Mouse (Mus musculus) layer of hippocampus, adult 9-11 months (tissue): ENCODE measurements at regions not wholly inside any gene's neighbourhood (a gene's known extent, or its start where the extent isn't known, plus 50 kb on each side); places are given as distances from the start of the nearest gene placed in this dataset.
A peak's percentile ranks its signal among the peaks of the same experiment; 100 is the strongest.

Experiments used
- DNase-seq: peaks from one replicate; pipeline ENCODE4 v3.0.0; 2022

- DNase-seq: no peak
These were observed 382.5 kb downstream of the Brinp2 start for GRCm38 (mm10) chr1:157973373-157974232.

DNA sequence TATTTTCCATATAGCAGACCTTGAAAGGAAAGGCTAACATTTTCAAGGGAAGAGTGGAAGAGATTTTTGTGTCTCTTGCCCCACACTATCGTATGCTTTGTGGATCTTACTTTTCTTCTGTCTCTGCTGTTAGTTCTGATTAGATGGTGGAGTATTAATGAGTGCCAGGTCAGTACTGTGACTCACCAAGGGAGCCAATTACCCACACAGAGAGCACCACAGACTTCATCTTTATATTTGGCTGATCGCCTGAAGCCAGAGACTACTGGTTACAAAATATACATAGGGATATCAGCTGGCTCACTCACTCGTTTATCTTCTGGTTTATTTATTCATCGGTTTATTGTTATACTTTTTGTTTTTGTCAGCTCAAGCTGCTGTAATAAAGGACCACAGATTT lies 381.5 kb downstream of the Brinp2 start:
- no peak for DNase-seq

GRCm38 (mm10) chr1:158019161-158019560 lies 337.0 kb downstream of the Brinp2 start:
- no peak for DNase-seq

- DNase-seq: no peak
These were observed 316.4 kb downstream of the Brinp2 start for GRCm38 (mm10) chr1:158039756-158040155.

- DNase-seq: peak; percentile 4
These were observed 315.8 kb downstream of the Brinp2 start for GRCm38 (mm10) chr1:158040334-158040733.

GRCm38 (mm10) chr1:158052644-158053043 lies 303.5 kb downstream of the Brinp2 start:
- peak; percentile 6 for DNase-seq

- DNase-seq: no peak
These were observed 301.2 kb downstream of the Brinp2 start for GRCm38 (mm10) chr1:158054961-158055360.

- DNase-seq: no peak
These were observed 299.0 kb downstream of the Brinp2 start for GRCm38 (mm10) chr1:158056994-158057630.

DNA sequence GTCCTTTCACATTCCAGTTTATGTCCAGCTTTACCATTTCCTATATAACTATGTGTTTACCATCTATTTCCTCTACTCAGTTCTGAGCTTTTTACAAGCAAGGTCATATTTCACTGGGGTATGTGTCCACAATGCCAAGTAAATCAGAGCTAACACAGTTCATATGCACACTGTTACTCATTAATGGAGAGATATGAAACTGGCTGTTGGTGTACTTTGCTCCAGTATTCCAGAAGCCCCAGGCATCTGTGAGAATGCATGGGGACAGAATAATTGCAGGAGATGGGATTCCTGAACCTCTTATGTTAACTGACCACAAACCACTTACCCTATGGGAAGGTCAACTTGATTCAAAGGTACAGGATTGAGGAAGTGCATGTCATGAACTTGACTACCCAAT lies 298.3 kb downstream of the Brinp2 start:
- no peak for DNase-seq

DNA sequence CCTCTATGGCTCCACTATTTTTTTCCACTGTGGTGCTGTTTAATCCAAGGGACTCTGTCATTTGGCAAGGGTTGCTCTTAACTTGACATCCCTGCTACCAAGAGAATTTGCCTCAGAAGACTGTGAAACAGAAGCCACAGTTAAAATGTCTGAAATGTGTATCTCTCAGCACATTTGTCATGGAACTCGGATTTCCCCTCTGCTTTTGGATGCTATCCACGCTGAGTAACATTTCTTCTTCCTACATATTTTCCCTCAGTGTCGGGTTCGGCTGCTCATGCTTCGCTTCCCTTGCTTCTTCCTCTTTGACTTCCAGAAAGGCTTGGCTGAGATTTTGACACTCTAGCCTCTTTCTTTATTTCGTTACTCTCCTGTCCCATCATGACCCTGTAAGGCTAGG lies 294.1 kb downstream of the Brinp2 start:
- no peak for DNase-seq

- DNase-seq: no peak
These were observed 273.9 kb downstream of the Brinp2 start for GRCm38 (mm10) chr1:158082181-158082580.

- DNase-seq: no peak
These were observed 270.3 kb downstream of the Brinp2 start for GRCm38 (mm10) chr1:158085856-158086255.

- DNase-seq: peak; percentile 9
These were observed 258.6 kb downstream of the Brinp2 start for GRCm38 (mm10) chr1:158097500-158097899.

- DNase-seq: no peak
These were observed 236.4 kb downstream of the Brinp2 start for GRCm38 (mm10) chr1:158119708-158120107.

DNA sequence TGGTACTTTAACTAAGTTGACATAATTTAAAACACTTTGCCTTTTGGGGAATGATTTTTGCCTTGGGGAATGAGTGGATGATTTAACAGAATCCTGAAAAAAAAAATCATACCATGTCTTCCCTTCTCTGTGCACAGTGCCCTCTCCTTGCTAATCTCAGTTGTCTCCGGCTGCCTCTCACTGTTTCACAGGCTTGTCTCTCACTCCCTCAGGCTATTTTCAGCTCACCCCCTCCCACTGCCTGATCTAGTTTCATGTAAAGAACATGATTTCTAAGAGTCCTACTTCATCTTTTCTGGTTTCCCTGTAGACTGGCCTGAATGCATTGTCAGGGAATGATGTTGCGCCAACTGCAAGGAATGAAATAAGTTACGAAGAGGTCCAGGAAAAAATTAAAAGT lies 231.2 kb downstream of the Brinp2 start:
- DNase-seq: no peak

DNA sequence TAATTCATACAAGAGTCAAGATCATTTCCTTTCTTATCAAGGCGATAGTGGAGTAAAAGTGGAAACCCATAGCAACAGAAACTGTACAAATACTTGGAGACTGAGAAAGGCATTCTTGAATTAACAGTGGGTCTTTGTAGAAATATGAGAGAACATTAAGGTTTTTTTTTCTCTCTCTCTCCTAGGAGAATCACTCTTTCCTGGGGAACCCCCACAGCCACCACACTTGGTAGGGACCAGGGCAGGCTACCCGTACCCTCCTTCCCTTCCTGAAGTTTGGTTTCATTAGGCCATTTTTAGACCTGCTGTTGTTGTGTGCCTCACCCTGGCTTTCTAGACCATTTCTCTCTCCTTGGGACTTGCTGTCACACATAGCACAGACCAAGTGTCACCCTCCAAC lies 229.9 kb downstream of the Brinp2 start:
- DNase-seq: no peak

GRCm38 (mm10) chr1:158129243-158129770 lies 226.8 kb downstream of the Brinp2 start:
- DNase-seq: no peak

DNA sequence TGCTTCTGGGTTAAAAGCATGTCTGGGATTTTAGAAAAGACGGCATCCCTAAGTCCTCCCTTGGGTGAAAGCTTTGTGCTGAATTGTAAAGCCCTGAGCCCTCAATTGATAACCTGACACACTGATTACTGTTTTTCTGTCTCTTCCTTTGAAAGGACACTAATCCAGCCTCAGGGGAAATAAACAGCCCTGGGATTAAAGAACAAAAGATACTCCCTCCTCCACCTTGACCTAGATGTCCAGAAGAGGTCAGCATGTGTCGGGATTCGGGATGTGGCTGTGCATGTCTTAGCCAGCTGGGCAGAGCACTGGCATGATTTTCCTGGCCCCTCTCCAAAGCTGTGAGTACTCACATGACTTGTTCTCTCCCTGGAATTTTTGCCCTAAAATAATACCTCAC lies 208.6 kb downstream of the Brinp2 start:
- DNase-seq: no peak

GRCm38 (mm10) chr1:158148035-158148434 lies 208.1 kb downstream of the Brinp2 start:
- no peak for DNase-seq

GRCm38 (mm10) chr1:158161111-158161510 lies 195.0 kb downstream of the Brinp2 start:
- no peak for DNase-seq

DNA sequence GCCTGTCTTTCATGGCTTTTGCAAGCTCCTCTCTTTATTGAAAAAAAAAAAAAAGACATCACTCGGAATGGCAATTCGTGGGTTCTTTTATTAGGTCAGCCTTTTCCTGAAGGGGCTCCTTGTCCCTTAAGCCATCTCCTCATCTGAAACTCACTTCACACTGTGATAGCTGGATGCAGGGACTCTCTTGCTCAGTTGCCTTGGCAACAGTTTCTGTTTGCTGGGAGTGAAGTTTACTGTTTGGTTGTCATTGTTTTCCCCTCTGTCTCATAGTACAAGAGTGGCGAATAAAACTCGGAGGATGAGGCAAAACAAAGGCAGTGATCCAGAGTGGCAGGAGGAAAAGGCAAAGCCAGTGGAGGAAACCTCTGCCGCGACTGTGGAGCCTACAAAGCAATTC lies 194.6 kb downstream of the Brinp2 start:
- DNase-seq: no peak

- no peak for DNase-seq
These were observed 192.7 kb downstream of the Brinp2 start for GRCm38 (mm10) chr1:158163411-158163810.

- DNase-seq: no peak
These were observed 186.1 kb downstream of the Brinp2 start for GRCm38 (mm10) chr1:158170006-158170405.

- DNase-seq: peak; percentile 6
These were observed 176.0 kb downstream of the Brinp2 start for GRCm38 (mm10) chr1:158180095-158180494.
